Comparison of ENCODE assay signal across 8 mouse cellular contexts in genomic region chr10:12869846-12870245, GRCm38 (mm10). TPM values are rescaled to one million over a fixed set of nuclear protein-coding genes. Genes with fewer than 3 reads are reported as not detected.
DNase-seq lines count a peak whose midpoint lies in the region; ATAC-seq and TF ChIP-seq lines count a peak whose summit lies in the region.

No protein-coding gene starts in this region.

- H3K36me3 ChIP-seq in kidney, postnatal 0 days (ENCODE audit: insufficient read depth, low read length) = no peaks in the 10 kb centered on the region
- no peaks in the 10 kb centered on the region for H3K36me3 ChIP-seq in forebrain, embryonic 12.5 days (replicated peaks)
- no peaks in the 10 kb centered on the region for H3K36me3 ChIP-seq in intestine, embryonic 16.5 days (ENCODE audit: control insufficient read depth, insufficient read depth, low read length)
- H3K36me3 ChIP-seq in midbrain, embryonic 16.5 days (ENCODE audit: control insufficient read depth, insufficient read depth, low read length) = no peaks in the 10 kb centered on the region

- no peaks in the 10 kb centered on the region for H3K27me3 ChIP-seq in kidney, postnatal 0 days (ENCODE audit: insufficient read depth, low read length)
- H3K27me3 ChIP-seq in forebrain, embryonic 12.5 days = peaks cover 7% of the 10 kb centered on the region; the same call in 1 of the 2 replicates
- no peaks in the 10 kb centered on the region for H3K27me3 ChIP-seq in intestine, embryonic 16.5 days (replicated peaks; ENCODE audit: control insufficient read depth, insufficient read depth, low read length)
- H3K27me3 ChIP-seq in midbrain, embryonic 16.5 days (ENCODE audit: control insufficient read depth, insufficient read depth, low read depth, low read length) = no peaks in the 10 kb centered on the region; the same call in 1 of the 2 replicates

- no peak for TF ChIP-seq CTCF in kidney, postnatal 0 days (IDR thresholded peaks at IDR 0.05; ENCODE audit: low read depth)

- WGBS in kidney, postnatal 0 days = 4% methylated on average over 1 of the region's 1 CpGs
- 44% methylated on average over 1 of the region's 1 CpGs for WGBS in forebrain, embryonic 12.5 days
- 26% methylated on average over 1 of the region's 1 CpGs for WGBS in intestine, embryonic 16.5 days
- 32% methylated on average over 1 of the region's 1 CpGs for WGBS in midbrain, embryonic 16.5 days

- DNase-seq in kidney, postnatal 0 days (ENCODE audit: low spot score) = no peak
- DNase-seq in kidney, postnatal 36 days = no peak
- no peak for DNase-seq in urinary bladder, postnatal 25 days (ENCODE audit: low spot score)
- no peak for DNase-seq in embryo, embryonic 9.5 days (ENCODE audit: extremely low spot score)
- DNase-seq in spleen, postnatal 36 days (ENCODE audit: low spot score in 2 of 2) = no peak

- H3K4me1 ChIP-seq in kidney, postnatal 0 days (replicated peaks; ENCODE audit: insufficient read depth, low read length) = 0 out of 2 replicates have a peak, but pooled peaks cover 3% of the 10 kb centered on the region
- peaks cover 18% of the 10 kb centered on the region for H3K4me1 ChIP-seq in forebrain, embryonic 12.5 days
- peaks cover 10% of the 10 kb centered on the region for H3K4me1 ChIP-seq in intestine, embryonic 16.5 days (ENCODE audit: control insufficient read depth, insufficient read depth, low read length)
- H3K4me1 ChIP-seq in midbrain, embryonic 16.5 days (ENCODE audit: control insufficient read depth, insufficient read depth, low read length) = peaks cover 13% of the 10 kb centered on the region

- H3K4me2 ChIP-seq in kidney, postnatal 0 days (ENCODE audit: low read length) = peak overlapping the region; percentile 79
- peak overlapping the region; percentile 97 for H3K4me2 ChIP-seq in forebrain, embryonic 12.5 days
- H3K4me2 ChIP-seq in intestine, embryonic 16.5 days (ENCODE audit: low read depth, low read length) = peak overlapping the region; percentile 89; the same call in 1 of the 2 replicates
- peak overlapping the region; percentile 98 for H3K4me2 ChIP-seq in midbrain, embryonic 16.5 days (ENCODE audit: low read length)

- ATAC-seq in kidney, postnatal 0 days (replicated peaks; ENCODE audit: low FRiP score, low read depth) = no peak
- ATAC-seq in forebrain, embryonic 12.5 days (ENCODE audit: low FRiP score) = no peak
- ATAC-seq in intestine, embryonic 16.5 days = no peak
- ATAC-seq in midbrain, embryonic 16.5 days = no peak

- H3K9ac ChIP-seq in kidney, postnatal 0 days (ENCODE audit: low read depth, low read length) = no peak overlapping the region
- no peak overlapping the region for H3K9ac ChIP-seq in forebrain, embryonic 12.5 days
- no peak overlapping the region for H3K9ac ChIP-seq in intestine, embryonic 16.5 days (ENCODE audit: low read depth, low read length)
- H3K9ac ChIP-seq in midbrain, embryonic 16.5 days (ENCODE audit: low read depth, low read length) = no peak overlapping the region

- H3K27ac ChIP-seq in kidney, postnatal 0 days = no peak overlapping the region
- no peak overlapping the region for H3K27ac ChIP-seq in forebrain, embryonic 12.5 days
- H3K27ac ChIP-seq in intestine, embryonic 16.5 days (ENCODE audit: low read length) = no peak overlapping the region
- no peak overlapping the region for H3K27ac ChIP-seq in midbrain, embryonic 16.5 days (ENCODE audit: low read length)

- peak overlapping the region; percentile 76; the same call in 1 of the 2 replicates for H3K4me3 ChIP-seq in kidney, postnatal 0 days (replicated peaks; ENCODE audit: low read depth, low read length)
- H3K4me3 ChIP-seq in forebrain, embryonic 12.5 days (replicated peaks) = peak overlapping the region; percentile 62
- H3K4me3 ChIP-seq in intestine, embryonic 16.5 days (ENCODE audit: low read length) = no peak overlapping the region
- peak overlapping the region; percentile 80; the same call in 1 of the 2 replicates for H3K4me3 ChIP-seq in midbrain, embryonic 16.5 days (ENCODE audit: low read depth, low read length)

- H3K9me3 ChIP-seq in kidney, postnatal 0 days (replicated peaks; ENCODE audit: low read length) = no peaks in the 10 kb centered on the region
- no peaks in the 10 kb centered on the region for H3K9me3 ChIP-seq in forebrain, embryonic 12.5 days
- H3K9me3 ChIP-seq in intestine, embryonic 16.5 days (ENCODE audit: control insufficient read depth, low read length) = no peaks in the 10 kb centered on the region
- H3K9me3 ChIP-seq in midbrain, embryonic 16.5 days (replicated peaks; ENCODE audit: control insufficient read depth, low read length, poor library complexity, severe bottlenecking) = no peaks in the 10 kb centered on the region

RNA-seq across cellular contexts. Expression of gene Utrn, which starts 0.7 kb away (rescaled TPM):
- 59.0 and 69.6 TPM in 2 replicates for polyA plus RNA-seq in kidney, postnatal 0 days (2015; fragmentation: Nextera tagmentation; extraction: Ambion mirVana)
- 30.2 and 34.3 TPM in 2 replicates for polyA plus RNA-seq in forebrain, embryonic 12.5 days (2016; fragmentation: Nextera tagmentation; extraction: Ambion mirVana)
- 31.2 and 37.4 TPM in 2 replicates for polyA plus RNA-seq in intestine, embryonic 16.5 days (2015; fragmentation: Nextera tagmentation; extraction: Ambion mirVana)
- 17.6 and 18.9 TPM in 2 replicates for polyA plus RNA-seq in midbrain, embryonic 16.5 days (2015; fragmentation: Nextera tagmentation; extraction: Ambion mirVana)
